Mouse (Mus musculus): ENCODE measurements at regions not wholly inside any gene's neighbourhood (a gene's known extent, or its start where the extent isn't known, plus 50 kb on each side); places are given as distances from the start of the nearest gene placed in this dataset.
A peak's percentile ranks its signal among the peaks of the same experiment; 100 is the strongest.

GRCm38 (mm10) chr8:35877581-35877980 lies 112.0 kb downstream of the Gm19410 start:
- DNase-seq (ENCODE audit: low spot score in 2 of 2) = no peak

DNA sequence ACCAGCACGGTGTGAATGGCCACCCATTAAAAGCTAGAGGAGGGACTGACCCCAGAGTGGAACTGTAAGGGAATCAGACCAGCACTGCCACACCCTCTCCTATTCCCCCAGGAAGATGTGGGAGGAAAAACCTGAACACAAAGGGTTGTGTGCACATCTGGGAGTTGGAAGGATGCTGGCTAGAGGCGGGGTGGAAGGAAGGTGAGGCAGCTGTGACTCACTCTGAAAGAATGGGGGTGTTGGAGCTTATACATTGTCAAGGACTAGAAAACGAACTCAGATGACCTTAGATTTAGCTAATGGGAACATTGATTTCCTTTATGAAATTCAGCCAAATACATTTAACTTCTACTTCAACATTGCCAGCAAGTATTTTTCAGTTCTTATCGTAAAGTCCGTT lies 116.2 kb downstream of the Gm19410 start:
- DNase-seq (ENCODE audit: low spot score in 2 of 2) = no peak

- peak in 1 of 2 experiments; percentile 31 for DNase-seq (ENCODE audit: low spot score in 2 of 2)
These were observed 117.3 kb downstream of the Gm19410 start for GRCm38 (mm10) chr8:35882638-35883455.

DNA sequence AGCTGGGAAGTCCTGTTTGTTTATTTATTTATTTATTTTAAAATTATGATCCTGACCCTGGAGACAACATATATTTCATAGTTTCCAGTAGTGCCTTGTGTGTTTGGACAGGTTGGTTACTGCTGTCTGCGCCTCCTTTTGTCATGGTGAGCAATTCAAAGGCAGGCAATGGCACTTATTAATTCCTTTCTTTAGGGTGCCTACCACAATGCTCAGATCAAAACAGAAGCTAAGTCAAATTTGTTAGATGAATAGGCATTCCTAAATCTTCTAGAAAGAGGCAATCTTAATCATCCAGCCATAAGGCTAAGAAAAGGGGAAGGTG lies 117.8 kb downstream of the Gm19410 start:
- no peak for DNase-seq (ENCODE audit: low spot score in 2 of 2)

DNA sequence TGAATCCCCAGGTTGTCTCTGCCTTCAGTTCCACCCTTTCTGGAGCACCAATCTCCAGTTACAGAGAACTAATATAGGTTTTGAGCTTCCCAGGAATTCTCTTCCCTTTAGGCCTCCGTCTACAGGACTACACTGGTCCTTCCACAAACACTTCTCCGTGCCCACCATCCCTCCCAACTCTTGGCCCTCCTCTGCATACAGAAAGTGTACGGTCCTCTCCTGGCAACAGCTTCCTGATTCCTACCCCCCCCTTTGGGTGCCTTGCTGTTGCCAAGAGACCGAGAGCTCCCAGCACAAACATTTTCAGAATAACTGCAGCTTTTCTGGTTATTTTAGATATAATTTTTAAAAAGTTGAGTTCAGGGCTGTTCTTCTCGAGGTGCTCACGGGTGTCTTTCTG lies 119.0 kb downstream of the Gm19410 start:
- no peak for DNase-seq (ENCODE audit: low spot score in 2 of 2)

DNA sequence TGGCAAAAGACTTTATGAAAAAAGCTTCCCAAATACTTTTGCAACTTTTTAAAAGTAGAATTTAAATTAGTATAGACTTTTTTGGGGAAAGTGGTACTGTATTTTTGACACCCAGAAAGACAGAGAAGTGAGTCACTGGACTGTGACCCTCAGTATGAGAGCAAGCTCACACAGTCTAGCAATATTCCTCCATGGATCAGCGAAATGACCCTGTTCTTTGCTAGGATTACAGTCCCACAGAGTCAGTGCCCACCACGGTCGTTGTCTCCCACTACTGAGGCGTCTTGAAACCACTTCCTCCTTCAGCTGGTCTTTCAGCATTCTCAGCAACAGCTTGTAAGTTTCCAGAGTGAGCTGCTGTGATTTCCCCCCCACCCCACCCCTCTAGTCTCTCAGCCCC lies 124.5 kb downstream of the Gm19410 start:
- no peak for DNase-seq (ENCODE audit: low spot score in 2 of 2)

GRCm38 (mm10) chr8:35891769-35892168 lies 126.2 kb downstream of the Gm19410 start:
- DNase-seq (ENCODE audit: low spot score in 2 of 2) = no peak

DNA sequence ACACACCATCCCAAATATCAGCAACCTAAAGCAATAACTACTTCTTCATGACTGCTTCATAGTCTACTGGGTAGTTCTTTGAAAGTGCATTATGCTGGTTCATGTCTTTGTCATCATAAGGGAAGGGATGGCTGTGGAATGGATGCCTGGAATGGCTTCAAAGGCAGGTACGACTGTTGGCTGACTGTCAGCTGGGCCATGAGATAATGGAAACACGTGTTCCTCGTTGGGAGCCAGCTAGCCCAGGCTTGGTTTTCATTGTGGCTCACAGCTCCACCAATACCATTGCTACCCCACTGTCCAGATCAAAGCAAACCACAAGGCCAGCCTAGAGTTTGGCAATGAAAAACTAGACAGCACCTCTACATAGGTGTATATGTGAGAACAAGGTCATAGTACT lies 132.9 kb downstream of the Gm19410 start:
- no peak for DNase-seq (ENCODE audit: low spot score in 2 of 2)

GRCm38 (mm10) chr8:35901490-35901889 lies 135.9 kb downstream of the Gm19410 start:
- DNase-seq (ENCODE audit: low spot score in 2 of 2) = no peak

DNA sequence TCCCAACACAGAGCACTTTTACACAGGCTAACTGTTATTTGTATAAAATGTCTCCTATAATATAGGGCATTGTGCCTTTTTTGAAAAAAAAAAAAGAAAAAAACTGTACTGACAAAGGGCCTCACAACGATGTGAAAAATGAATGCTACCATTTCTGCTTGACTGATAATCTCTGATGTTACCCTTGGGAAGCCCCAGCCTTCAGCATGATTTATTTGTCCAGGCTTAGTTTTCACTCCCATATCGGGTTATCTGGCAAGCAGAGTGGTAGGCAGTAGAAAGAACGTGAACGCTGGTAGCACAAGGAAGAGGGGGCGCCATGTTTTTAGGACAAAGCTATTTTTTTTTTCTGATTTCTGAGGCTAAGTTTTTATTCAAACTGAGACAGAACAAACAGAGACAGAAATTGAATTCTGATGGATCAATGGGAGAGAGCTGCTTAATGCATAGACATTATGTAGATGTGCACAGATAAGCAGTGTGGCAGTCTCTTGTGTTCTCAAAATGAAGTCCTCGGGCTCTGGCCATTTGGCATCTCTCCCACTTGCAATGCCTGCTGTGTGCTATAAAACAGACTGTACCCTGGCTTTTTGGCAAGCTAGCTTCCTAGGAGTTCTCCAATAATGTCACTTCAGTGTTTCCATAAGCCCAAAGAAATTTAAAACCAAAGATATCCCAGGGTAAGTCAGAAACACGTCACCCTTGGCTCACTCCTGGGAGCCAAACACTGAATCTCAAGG lies 139.3 kb downstream of the Gm19410 start:
- DNase-seq (ENCODE audit: low spot score in 2 of 2) = no peak

DNA sequence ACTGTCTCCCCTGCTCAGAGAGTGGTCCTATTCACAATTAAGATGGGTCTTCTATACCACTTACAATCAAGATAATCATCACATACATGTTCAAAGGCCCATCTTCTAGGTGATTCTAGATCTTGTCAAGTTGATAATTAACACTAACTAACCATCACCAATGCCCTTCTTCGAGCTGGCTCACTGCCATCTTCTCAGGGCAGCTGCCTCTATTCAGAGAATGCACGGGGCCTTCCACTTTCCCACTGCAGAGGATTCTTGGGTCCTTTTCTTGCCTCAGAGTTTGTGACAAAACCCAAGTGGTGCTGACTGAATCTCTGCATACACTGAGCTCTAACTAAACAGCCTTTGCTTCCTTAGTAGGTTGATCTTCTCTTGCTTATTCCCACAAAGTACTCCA lies 142.4 kb downstream of the Gm19410 start:
- no peak for DNase-seq (ENCODE audit: low spot score in 2 of 2)

DNA sequence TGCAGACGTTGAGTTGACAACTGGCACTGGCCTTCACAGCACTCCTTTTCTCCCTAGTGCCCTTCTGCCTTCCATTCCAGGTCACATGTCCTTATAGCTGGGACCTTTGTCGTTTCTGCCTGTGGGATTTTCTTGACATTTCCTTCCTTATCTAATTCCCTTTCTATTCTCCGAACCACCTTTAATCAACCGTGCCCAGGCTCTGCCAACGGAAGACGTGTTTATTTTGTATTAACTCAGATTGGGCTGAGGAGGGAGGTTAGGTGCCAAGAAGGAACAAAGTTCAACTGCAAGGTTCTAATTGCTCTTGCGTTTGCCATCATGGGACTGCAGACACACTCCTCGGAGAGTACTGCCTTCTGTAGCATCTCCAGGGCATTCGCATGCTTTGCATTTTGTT lies 146.7 kb downstream of the Gm19410 start:
- DNase-seq (ENCODE audit: low spot score in 2 of 2) = no peak

- no peak for DNase-seq (ENCODE audit: low spot score in 2 of 2)
These were observed 150.4 kb downstream of the Gm19410 start for GRCm38 (mm10) chr8:35915878-35916518.

DNA sequence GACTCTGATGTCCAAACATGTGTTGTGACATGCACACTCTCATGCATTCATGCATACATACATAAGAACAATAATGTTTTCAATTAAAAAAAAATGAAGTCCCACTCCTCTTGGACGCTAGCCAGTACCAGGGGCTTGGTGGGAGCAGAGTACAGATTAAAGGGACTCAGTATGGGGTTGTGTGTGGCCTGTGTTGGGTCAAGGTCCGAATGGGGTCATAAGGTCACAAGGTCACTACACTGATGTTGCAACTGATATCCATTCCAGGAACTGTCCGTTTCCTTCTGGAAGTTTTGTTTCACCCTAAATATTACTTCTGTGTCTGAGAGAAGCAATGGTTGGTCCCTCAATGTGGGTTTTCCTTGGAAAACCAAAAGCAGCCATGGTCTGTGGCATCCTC lies 152.0 kb downstream of the Gm19410 start:
- no peak for DNase-seq (ENCODE audit: low spot score in 2 of 2)

GRCm38 (mm10) chr8:35919451-35919850 lies 153.9 kb downstream of the Gm19410 start:
- no peak for DNase-seq (ENCODE audit: low spot score in 2 of 2)

- no peak for DNase-seq (ENCODE audit: low spot score in 2 of 2)
These were observed 154.5 kb downstream of the Gm19410 start for GRCm38 (mm10) chr8:35919859-35920675.

DNA sequence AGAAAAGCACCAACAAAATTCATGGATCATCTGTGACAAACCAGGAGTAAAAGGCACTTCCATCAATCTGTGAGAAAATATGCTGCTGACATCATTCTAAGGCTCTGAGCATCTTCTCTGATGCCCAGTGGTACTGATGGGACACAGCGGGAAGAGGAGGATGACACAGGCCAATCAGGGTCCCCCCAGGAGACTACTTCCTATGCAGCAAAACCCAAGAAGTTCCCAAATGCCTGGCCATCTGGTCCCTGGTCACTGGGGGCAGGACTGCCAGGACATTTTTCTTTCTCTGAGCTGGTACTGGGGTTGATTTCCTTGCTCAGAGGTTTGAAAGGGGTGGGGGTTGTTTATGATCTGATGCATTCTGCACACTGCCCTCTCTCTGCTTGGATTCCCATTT lies 158.4 kb downstream of the Gm19410 start:
- no peak for DNase-seq (ENCODE audit: low spot score in 2 of 2)

DNA sequence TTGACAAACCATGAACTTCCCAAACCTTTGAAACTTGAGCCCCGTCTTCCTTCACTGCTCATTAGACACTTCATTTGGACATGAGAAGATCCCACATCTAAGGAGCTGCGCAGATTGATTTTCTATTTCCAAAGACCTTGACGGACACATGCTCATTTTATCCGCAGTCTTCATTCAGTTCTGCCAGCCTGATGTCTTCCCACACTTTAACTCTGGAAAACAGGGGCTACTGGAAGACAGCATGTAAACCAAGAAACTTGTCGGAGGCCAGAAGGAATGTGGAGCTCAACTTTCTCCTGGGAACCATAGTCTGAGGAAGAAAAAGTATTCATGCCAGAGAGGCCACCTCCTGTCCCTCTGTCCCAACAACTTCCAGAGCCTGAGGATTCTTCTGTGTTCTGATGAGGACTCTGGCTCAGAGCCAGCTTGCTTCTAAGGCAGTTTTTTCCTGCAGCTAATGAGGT lies 161.8 kb downstream of the Gm19410 start:
- DNase-seq (ENCODE audit: low spot score in 2 of 2) = no peak

GRCm38 (mm10) chr8:35930291-35930690 lies 164.7 kb downstream of the Gm19410 start:
- no peak for DNase-seq (ENCODE audit: low spot score in 2 of 2)

DNA sequence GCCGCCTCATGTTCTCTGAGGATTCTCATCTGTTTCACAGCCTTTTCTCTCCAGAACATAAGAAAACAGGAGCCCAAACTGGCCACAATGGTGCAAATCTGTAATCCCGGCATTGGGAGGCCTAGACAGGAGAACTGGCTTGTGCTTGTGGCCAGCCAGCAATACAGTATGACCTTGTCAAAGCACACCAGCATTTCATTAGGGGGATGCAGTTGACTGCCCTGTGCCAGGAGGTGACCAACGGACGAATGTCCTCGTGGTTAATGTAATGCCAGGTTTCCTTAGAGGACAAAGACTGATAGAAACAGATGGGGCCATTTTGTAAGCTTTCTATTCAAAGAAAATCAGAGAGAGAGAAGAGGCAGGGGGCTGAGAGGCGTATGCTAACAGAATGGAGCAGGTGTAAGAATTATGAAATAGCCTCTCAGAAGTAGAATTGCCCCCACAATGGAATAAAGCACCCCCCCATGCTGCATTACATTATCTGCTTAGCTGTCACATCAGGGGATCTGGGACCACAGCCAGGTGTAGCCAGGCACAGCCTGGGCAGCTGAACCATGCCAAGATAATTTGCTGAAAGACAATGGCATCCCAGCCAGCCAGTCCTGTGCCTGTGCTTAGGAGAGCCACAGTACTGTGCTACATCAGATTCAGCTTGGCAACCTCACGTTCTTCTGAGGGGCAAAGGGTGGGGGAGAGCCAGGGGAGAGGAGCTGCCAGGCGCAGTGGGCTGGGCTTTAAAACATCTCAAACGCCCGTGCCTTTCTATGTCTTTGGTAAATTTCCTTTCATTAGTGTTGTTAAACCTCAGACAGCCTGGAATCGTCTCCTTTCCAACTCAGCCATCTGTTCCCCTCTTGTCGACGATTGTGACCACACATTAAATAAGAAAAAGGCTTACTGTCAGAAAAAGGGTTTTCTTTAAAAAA lies 167.9 kb downstream of the Gm19410 start:
- DNase-seq (ENCODE audit: low spot score in 2 of 2) = no peak

All from adrenal gland, adult 18-20 months (tissue).